Mouse (Mus musculus): ENCODE measurements around the gene Atp6ap1l.

DNA sequence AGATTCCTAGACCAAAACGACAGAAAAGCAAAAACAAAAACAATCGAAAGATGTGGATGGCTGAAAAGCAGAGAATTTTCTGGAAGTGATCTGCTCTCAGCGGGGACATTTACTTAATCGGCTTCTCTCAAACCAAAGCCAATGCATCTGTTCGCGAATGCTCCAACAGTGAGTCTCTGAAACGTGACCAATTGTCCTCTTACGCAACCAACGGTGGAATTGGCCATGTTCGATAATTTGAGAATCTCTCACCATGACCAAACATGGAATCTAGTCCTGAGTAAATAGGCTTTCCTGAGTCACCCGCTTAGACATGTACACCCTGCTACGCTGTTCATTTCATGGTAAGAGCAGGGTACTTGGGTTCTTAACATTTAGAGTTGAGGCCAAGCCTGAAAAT, 8.3 kb downstream of the Atp6ap1l start:
- TF ChIP-seq CTCF (IDR thresholded peaks at IDR 0.05) (no peak), EP300 (IDR thresholded peaks at IDR 0.05) (no peak)

Measured in lung, postnatal 0 days (tissue).